Mouse (Mus musculus) left cerebral cortex, postnatal 14 days (tissue): Measurements from ENCODE around the gene 9330159F19Rik. TPM values are rescaled to one million over a fixed set of nuclear protein-coding genes. Genes with fewer than 3 reads are reported as not detected.

ENCODE experiments used
- total RNA-seq, 2 experiments: library from RNA; stranded (reverse); gene quantifications; 2 replicates each; pipeline ENCODE4 v1.2.3; 2021

The 9330159F19Rik gene
- total RNA-seq, 2 experiments from 2014 or later, result 68.6 to 76.3 TPM

Other genes with a start within 250 kb of the 9330159F19Rik start
- gene 2310057J18Rik, start 225.3 kb upstream of the 9330159F19Rik start, total RNA-seq, result not detected
- gene Soga3, start 67.8 kb upstream of the 9330159F19Rik start, total RNA-seq, result 100 to 1,000 TPM; 154 TPM
- 10 to 100 TPM; 27.6 to 29.4 TPM for gene Gm49353, start 12.7 kb upstream of the 9330159F19Rik start, total RNA-seq
- 10 to 100 TPM; 24.4 to 27.8 TPM for gene Echdc1, start 101.6 kb downstream of the 9330159F19Rik start, total RNA-seq
- 10 to 100 TPM; 84.8 to 89.4 TPM for gene Rnf146, start 150.8 kb downstream of the 9330159F19Rik start, total RNA-seq